Mouse (Mus musculus): ENCODE results near the gene Inppl1. TPM values are rescaled to one million over a fixed set of nuclear protein-coding genes. Genes with fewer than 3 reads are reported as not detected.

The Inppl1 gene
- polyA plus RNA-seq, 1 experiment from 2014 or later, result 46.0 TPM

GRCm38 (mm10) chr7:101869163-101869500, 31.1 kb upstream of the Inppl1 start:
- WGBS, result 44% methylated on average over 7 of the region's 7 CpGs
- Histone ChIP-seq H3K36me3 (ENCODE audit: control insufficient read depth, insufficient read depth, low read length) (no peaks in the 10 kb centered on the region), H3K27ac (ENCODE audit: low read depth, low read length) (no peak overlapping the region), H3K27me3 (ENCODE audit: control insufficient read depth, insufficient read depth, low read length) (no peaks in the 10 kb centered on the region), H3K4me1 (replicated peaks; ENCODE audit: control insufficient read depth, insufficient read depth, low read length) (no peaks in the 10 kb centered on the region), H3K4me2 (ENCODE audit: low read depth, low read length, severe bottlenecking) (no peak overlapping the region), H3K4me3 (ENCODE audit: low read depth, low read length) (no peak overlapping the region), H3K9ac (ENCODE audit: low read length) (no peak overlapping the region), H3K9me3 (ENCODE audit: control insufficient read depth, low read length) (no peaks in the 10 kb centered on the region)
- peak; percentile 61 for DNase-seq (ENCODE audit: low spot score)
- peak; percentile 61; the same call in 1 of the 2 replicates for ATAC-seq (replicated peaks; ENCODE audit: low FRiP score)

GRCm38 (mm10) chr7:101868241-101869162, 30.5 kb upstream of the Inppl1 start:
- H3K4me3 ChIP-seq (ENCODE audit: low read depth, low read length), result no peak overlapping the region
- no peaks in the 10 kb centered on the region for H3K36me3 ChIP-seq (ENCODE audit: control insufficient read depth, insufficient read depth, low read length)
- H3K4me1 ChIP-seq (replicated peaks; ENCODE audit: control insufficient read depth, insufficient read depth, low read length), result no peaks in the 10 kb centered on the region
- H3K4me2 ChIP-seq (ENCODE audit: low read depth, low read length, severe bottlenecking), result no peak overlapping the region
- no peaks in the 10 kb centered on the region for H3K9me3 ChIP-seq (ENCODE audit: control insufficient read depth, low read length)
- H3K9ac ChIP-seq (ENCODE audit: low read length), result no peak overlapping the region
- DNase-seq (ENCODE audit: low spot score) (no peak), ATAC-seq (replicated peaks; ENCODE audit: low FRiP score) (peak; percentile 46)
- H3K27ac ChIP-seq (ENCODE audit: low read depth, low read length), result peak overlapping the region; percentile 12; the same call in 1 of the 2 replicates
- WGBS, result 48% methylated on average over 13 of the region's 13 CpGs
- H3K27me3 ChIP-seq (ENCODE audit: control insufficient read depth, insufficient read depth, low read length), result no peaks in the 10 kb centered on the region

DNA sequence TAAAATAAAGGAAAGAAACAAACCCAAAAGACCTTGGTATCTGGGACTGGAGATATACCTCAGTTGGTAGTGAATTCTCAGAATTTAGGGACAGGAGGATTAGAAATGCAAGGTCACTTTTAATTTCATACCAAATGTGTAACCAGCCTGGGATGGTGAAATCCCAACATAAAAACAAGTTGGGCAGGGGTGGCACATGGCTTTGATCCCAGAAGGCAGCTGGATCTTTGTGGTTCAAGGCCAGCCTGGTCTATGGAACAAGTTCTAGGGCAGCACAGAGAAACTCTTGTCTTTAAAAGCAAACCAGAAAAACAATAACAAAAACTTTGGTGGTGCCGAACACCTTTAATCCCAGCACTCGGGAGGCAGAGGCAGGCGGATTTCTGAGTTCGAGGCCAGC, 29.5 kb upstream of the Inppl1 start:
- Histone ChIP-seq H3K4me1 (replicated peaks; ENCODE audit: control insufficient read depth, insufficient read depth, low read length) (no peaks in the 10 kb centered on the region), H3K4me3 (ENCODE audit: low read depth, low read length) (no peak overlapping the region), H3K36me3 (ENCODE audit: control insufficient read depth, insufficient read depth, low read length) (no peaks in the 10 kb centered on the region), H3K27me3 (ENCODE audit: control insufficient read depth, insufficient read depth, low read length) (no peaks in the 10 kb centered on the region), H3K9me3 (ENCODE audit: control insufficient read depth, low read length) (no peaks in the 10 kb centered on the region), H3K9ac (ENCODE audit: low read length) (no peak overlapping the region), H3K27ac (ENCODE audit: low read depth, low read length) (no peak overlapping the region), H3K4me2 (ENCODE audit: low read depth, low read length, severe bottlenecking) (no peak overlapping the region)
- 98% methylated on average over 4 of the region's 4 CpGs for WGBS
- ATAC-seq (replicated peaks; ENCODE audit: low FRiP score) (no peak), DNase-seq (ENCODE audit: low spot score) (no peak)

- ATAC-seq (replicated peaks; ENCODE audit: low FRiP score) (no peak), DNase-seq (ENCODE audit: low spot score) (no peak)
- Histone ChIP-seq H3K4me2 (ENCODE audit: low read depth, low read length, severe bottlenecking) (no peak overlapping the region), H3K4me3 (ENCODE audit: low read depth, low read length) (no peak overlapping the region), H3K4me1 (replicated peaks; ENCODE audit: control insufficient read depth, insufficient read depth, low read length) (no peaks in the 10 kb centered on the region), H3K9ac (ENCODE audit: low read length) (no peak overlapping the region), H3K27ac (ENCODE audit: low read depth, low read length) (no peak overlapping the region), H3K36me3 (ENCODE audit: control insufficient read depth, insufficient read depth, low read length) (no peaks in the 10 kb centered on the region), H3K27me3 (ENCODE audit: control insufficient read depth, insufficient read depth, low read length) (no peaks in the 10 kb centered on the region), H3K9me3 (ENCODE audit: control insufficient read depth, low read length) (no peaks in the 10 kb centered on the region)
- WGBS, result 83% methylated on average over 11 of the region's 11 CpGs
Measured at GRCm38 (mm10) chr7:101866491-101867265, 28.6 kb upstream of the Inppl1 start.

DNA sequence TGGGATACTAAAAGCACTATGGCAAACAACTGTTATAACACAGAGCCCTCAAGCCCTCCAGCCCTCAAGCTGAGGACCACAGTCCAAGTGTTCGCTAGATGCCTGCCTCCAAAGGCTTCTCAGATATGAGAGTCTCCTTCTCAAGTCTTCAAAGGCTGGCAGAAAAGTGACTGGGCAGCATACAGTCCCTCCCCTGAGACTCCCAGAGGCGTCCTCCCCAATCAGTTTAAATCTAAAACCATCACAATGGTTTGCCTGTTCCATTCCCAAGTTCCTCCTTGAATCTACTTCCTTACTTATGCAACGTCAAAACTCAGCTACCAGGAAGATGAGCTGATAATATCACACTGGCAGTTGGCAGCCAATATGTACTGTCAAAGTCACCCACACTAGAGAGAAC, 25.4 kb upstream of the Inppl1 start, which contains the start of gene Anapc15:
TSS of gene Anapc15 (plus strand) at position 301 of the 400 bp plus-strand sequence.
- DNase-seq (ENCODE audit: low spot score), result no peak
- 77% methylated on average over 3 of the region's 3 CpGs for WGBS
- no peak within 1 kb of the TSS for H3K4me3 ChIP-seq (ENCODE audit: low read depth, low read length)
- H3K4me2 ChIP-seq (ENCODE audit: low read depth, low read length, severe bottlenecking), result no peak within 1 kb of the TSS
- H3K27me3 ChIP-seq (ENCODE audit: control insufficient read depth, insufficient read depth, low read length), result no peaks in the 10 kb centered on the region
- no peaks in the 10 kb centered on the region for H3K36me3 ChIP-seq (ENCODE audit: control insufficient read depth, insufficient read depth, low read length)
- H3K4me1 ChIP-seq (replicated peaks; ENCODE audit: control insufficient read depth, insufficient read depth, low read length), result no peaks in the 10 kb centered on the region
- H3K9me3 ChIP-seq (ENCODE audit: control insufficient read depth, low read length), result no peaks in the 10 kb centered on the region
- no peak for ATAC-seq (replicated peaks; ENCODE audit: low FRiP score)
- no peak within 1 kb of the TSS for H3K27ac ChIP-seq (ENCODE audit: low read depth, low read length)
- H3K9ac ChIP-seq (ENCODE audit: low read length), result no peak within 1 kb of the TSS

DNA sequence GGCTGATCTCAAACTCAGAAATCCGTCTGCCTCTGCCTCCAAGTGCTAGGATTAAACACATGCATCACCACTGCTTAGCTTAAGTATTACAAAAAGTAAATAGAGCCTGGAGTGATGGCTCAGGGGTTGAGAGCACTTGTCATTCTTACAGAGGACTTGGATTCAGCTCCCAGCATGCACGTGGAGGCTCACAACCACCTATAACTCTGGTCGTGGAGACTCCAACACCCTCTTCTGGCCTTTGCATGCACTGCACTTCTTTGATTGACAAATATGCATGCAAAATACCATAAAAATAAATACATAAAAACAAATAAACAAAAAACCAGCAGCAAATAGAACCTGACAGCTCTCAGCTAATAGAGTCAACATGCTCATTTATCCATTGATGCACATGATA, 24.3 kb upstream of the Inppl1 start:
- Histone ChIP-seq H3K36me3 (ENCODE audit: control insufficient read depth, insufficient read depth, low read length) (no peaks in the 10 kb centered on the region), H3K27me3 (ENCODE audit: control insufficient read depth, insufficient read depth, low read length) (no peaks in the 10 kb centered on the region), H3K4me2 (ENCODE audit: low read depth, low read length, severe bottlenecking) (no peak overlapping the region), H3K27ac (ENCODE audit: low read depth, low read length) (no peak overlapping the region), H3K9me3 (ENCODE audit: control insufficient read depth, low read length) (no peaks in the 10 kb centered on the region), H3K4me3 (ENCODE audit: low read depth, low read length) (no peak overlapping the region), H3K9ac (ENCODE audit: low read length) (no peak overlapping the region), H3K4me1 (replicated peaks; ENCODE audit: control insufficient read depth, insufficient read depth, low read length) (no peaks in the 10 kb centered on the region)
- 75% methylated on average over 3 of the region's 3 CpGs for WGBS
- no peak for ATAC-seq (replicated peaks; ENCODE audit: low FRiP score)
- DNase-seq (ENCODE audit: low spot score), result no peak

- no peaks in the 10 kb centered on the region for H3K4me1 ChIP-seq (replicated peaks; ENCODE audit: control insufficient read depth, insufficient read depth, low read length)
- no peak overlapping the region for H3K4me2 ChIP-seq (ENCODE audit: low read depth, low read length, severe bottlenecking)
- H3K4me3 ChIP-seq (ENCODE audit: low read depth, low read length), result no peak overlapping the region
- H3K36me3 ChIP-seq (ENCODE audit: control insufficient read depth, insufficient read depth, low read length), result no peaks in the 10 kb centered on the region
- no peaks in the 10 kb centered on the region for H3K27me3 ChIP-seq (ENCODE audit: control insufficient read depth, insufficient read depth, low read length)
- no peak overlapping the region for H3K9ac ChIP-seq (ENCODE audit: low read length)
- no peak for DNase-seq (ENCODE audit: low spot score)
- no peak for ATAC-seq (replicated peaks; ENCODE audit: low FRiP score)
- no peaks in the 10 kb centered on the region for H3K9me3 ChIP-seq (ENCODE audit: control insufficient read depth, low read length)
- no peak overlapping the region for H3K27ac ChIP-seq (ENCODE audit: low read depth, low read length)
Measured at GRCm38 (mm10) chr7:101860978-101861377, 22.9 kb upstream of the Inppl1 start.

GRCm38 (mm10) chr7:101858362-101858761, 20.3 kb upstream of the Inppl1 start:
- Histone ChIP-seq H3K4me1 (replicated peaks; ENCODE audit: control insufficient read depth, insufficient read depth, low read length) (no peaks in the 10 kb centered on the region), H3K9me3 (ENCODE audit: control insufficient read depth, low read length) (no peaks in the 10 kb centered on the region), H3K36me3 (ENCODE audit: control insufficient read depth, insufficient read depth, low read length) (no peaks in the 10 kb centered on the region), H3K4me3 (ENCODE audit: low read depth, low read length) (no peak overlapping the region), H3K9ac (ENCODE audit: low read length) (no peak overlapping the region), H3K27ac (ENCODE audit: low read depth, low read length) (no peak overlapping the region), H3K27me3 (ENCODE audit: control insufficient read depth, insufficient read depth, low read length) (no peaks in the 10 kb centered on the region), H3K4me2 (ENCODE audit: low read depth, low read length, severe bottlenecking) (no peak overlapping the region)
- DNase-seq (ENCODE audit: low spot score), result no peak
- WGBS, result 88% methylated on average over 9 of the region's 9 CpGs
- no peak for ATAC-seq (replicated peaks; ENCODE audit: low FRiP score)
